Comparison of ENCODE assay signal across 16 mouse cellular contexts in the genomic region with DNA sequence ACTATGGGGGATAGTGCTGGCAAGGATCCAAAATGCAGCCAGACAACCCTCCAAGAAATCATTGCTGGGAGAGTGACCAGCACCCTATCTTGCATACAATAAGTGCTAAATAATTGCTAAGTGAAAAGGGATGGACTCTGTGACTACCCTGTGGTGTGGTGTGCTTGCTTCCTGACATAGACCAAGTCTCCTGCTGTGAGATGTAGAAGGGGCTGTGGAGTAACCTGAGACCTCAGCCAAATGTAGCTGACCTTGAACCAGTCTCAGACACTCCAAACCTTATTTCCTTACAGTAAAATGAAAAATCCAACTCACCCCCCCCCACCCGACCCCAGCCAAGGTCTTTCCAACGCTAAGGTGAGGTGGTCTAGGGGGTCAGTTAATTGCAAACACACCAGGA.
"Had no signal": no experiment of that assay in that cellular context is flagged by ENCODE, and none has a peak within 500 bp of the region (broad histone marks: within the 10 kb centered on the region; RNA-seq: fewer than 3 reads in every experiment).

No protein-coding gene starts in this region.

- DNase-seq: retina, postnatal 1 day; right cerebral cortex, adult 18-20 months; right cerebral cortex, postnatal 14 days; right cerebral cortex, postnatal 25 days; right cerebral cortex, postnatal 4 days; spleen, adult 18-20 months; thymus, adult 18-20 months; thymus, adult 2 months; thymus, postnatal 14 days; thymus, postnatal 25 days; thymus, postnatal 36 days; thymus, postnatal 4 days had no signal

- H3K4me3 ChIP-seq: neural tube, embryonic 13.5 days; neural tube, embryonic 15.5 days; stomach, embryonic 15.5 days had no signal

- H3K27ac ChIP-seq: neural tube, embryonic 13.5 days; neural tube, embryonic 15.5 days; stomach, embryonic 15.5 days; stomach, postnatal 0 days had no signal
